Mouse (Mus musculus) small intestine, adult 2 months (tissue): Measurements from ENCODE around the gene Zfp607b.

Experiments used
- CTCF ChIP-seq: fragments of 200-500 bp; IDR thresholded peaks from 2 replicates; pipeline ENCODE4 v1.5.1; 2012; ENCODE audit warnings: low read depth, mild to moderate bottlenecking, control low read depth, inconsistent platforms, low read length, moderate library complexity, mixed read lengths; ENCODE audit not compliant: insufficient replicate concordance, insufficient read length; ENCODE audit errors: extremely low read depth
- POLR2A ChIP-seq: fragments of 200-500 bp; IDR thresholded peaks from 2 replicates; pipeline ENCODE4 v1.6.1; 2012; ENCODE audit warnings: low read depth, mild to moderate bottlenecking, control low read depth, inconsistent platforms, low read length, moderate library complexity

- TF ChIP-seq CTCF: no peak
- no peak for TF ChIP-seq POLR2A
Observed at GRCm38 (mm10) chr7:27657824-27658395, 31.2 kb upstream of the Zfp607b start.
